Mouse (Mus musculus): ENCODE data around the gene Necab3. TPM values are rescaled to one million over a fixed set of nuclear protein-coding genes. Genes with fewer than 3 reads are reported as not detected.

Gene Necab3
- polyA plus RNA-seq, 1 experiment from 2014 or later, result 19.9 TPM

DNA sequence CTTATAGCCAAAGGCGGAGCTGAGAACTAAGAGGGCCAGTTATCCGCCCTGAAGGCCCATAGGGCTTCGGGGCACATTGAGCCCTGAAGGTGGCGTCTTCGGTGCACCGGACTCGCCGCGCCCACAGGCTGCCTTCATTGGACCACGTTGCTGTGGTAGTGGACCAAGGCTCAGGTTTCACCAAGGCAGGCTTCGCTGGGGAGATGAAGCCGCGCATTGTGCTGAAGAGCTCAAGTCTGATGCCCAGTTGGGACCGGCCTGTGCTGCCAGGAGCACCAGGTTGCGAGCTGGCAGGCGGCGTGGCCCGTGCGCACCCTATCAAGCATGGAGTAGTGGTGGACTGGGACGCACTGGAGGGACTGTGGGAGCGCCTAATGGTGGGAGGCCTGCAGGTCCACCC, 6.8 kb downstream of the Necab3 start:
- 38% methylated on average over 21 of the region's 21 CpGs for WGBS
- no peaks in the 10 kb centered on the region for H3K36me3 ChIP-seq (ENCODE audit: control insufficient read depth, insufficient read depth, low read length)
- H3K27ac ChIP-seq (ENCODE audit: low read length), result no peak overlapping the region

DNA sequence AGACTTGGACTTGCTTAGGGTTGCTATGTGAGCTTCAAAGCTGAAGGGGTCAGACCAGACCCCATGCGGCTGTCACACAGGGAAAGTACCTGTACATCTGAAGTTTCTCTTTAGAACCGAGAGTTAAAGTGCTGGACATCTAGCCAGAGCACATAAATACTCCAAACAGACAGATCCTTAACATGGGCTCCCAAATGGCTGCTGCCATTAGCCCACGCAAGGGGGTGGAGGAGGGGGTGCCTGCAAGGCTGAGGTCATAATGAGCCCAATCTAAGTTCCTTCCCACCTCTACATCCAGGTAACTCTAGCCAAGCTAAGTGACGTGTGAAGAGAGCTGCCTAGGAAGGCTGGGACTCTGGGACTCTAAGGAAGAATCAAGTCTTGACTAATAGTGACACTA, 7.2 kb downstream of the Necab3 start, which contains the start of gene Actl10:
TSS of gene Actl10 (plus strand) at position 301 of the 400 bp plus-strand sequence.
- Histone ChIP-seq H3K9me3 (replicated peaks; ENCODE audit: control insufficient read depth, low read length, poor library complexity, severe bottlenecking) (no peaks in the 10 kb centered on the region), H3K27ac (ENCODE audit: low read length) (no peak within 1 kb of the TSS), H3K9ac (ENCODE audit: low read depth, low read length) (no peak within 1 kb of the TSS), H3K4me2 (ENCODE audit: low read length) (peak within 1 kb of the TSS; percentile 29), H3K27me3 (ENCODE audit: control insufficient read depth, insufficient read depth, low read depth, low read length) (no peaks in the 10 kb centered on the region; the same call in none of the 2 replicates), H3K4me1 (ENCODE audit: control insufficient read depth, insufficient read depth, low read length) (peaks cover 10% of the 10 kb centered on the region), H3K36me3 (ENCODE audit: control insufficient read depth, insufficient read depth, low read length) (no peaks in the 10 kb centered on the region), H3K4me3 (ENCODE audit: low read depth, low read length) (no peak within 1 kb of the TSS)
- no peak for ATAC-seq
- WGBS, result 79% methylated on average over 4 of the region's 4 CpGs

More for the DNA sequence above, 6.8 kb downstream of the Necab3 start:
- H3K4me1 ChIP-seq (ENCODE audit: control insufficient read depth, insufficient read depth, low read length), result peaks cover 11% of the 10 kb centered on the region
- H3K9me3 ChIP-seq (replicated peaks; ENCODE audit: control insufficient read depth, low read length, poor library complexity, severe bottlenecking), result no peaks in the 10 kb centered on the region
- no peak overlapping the region for H3K9ac ChIP-seq (ENCODE audit: low read depth, low read length)
- ATAC-seq, result peak; percentile 2; the same call in 1 of the 2 replicates
- no peaks in the 10 kb centered on the region; the same call in none of the 2 replicates for H3K27me3 ChIP-seq (ENCODE audit: control insufficient read depth, insufficient read depth, low read depth, low read length)
- H3K4me3 ChIP-seq (ENCODE audit: low read depth, low read length), result no peak overlapping the region
- H3K4me2 ChIP-seq (ENCODE audit: low read length), result peak overlapping the region; percentile 29; the same call in 1 of the 2 replicates

DNA sequence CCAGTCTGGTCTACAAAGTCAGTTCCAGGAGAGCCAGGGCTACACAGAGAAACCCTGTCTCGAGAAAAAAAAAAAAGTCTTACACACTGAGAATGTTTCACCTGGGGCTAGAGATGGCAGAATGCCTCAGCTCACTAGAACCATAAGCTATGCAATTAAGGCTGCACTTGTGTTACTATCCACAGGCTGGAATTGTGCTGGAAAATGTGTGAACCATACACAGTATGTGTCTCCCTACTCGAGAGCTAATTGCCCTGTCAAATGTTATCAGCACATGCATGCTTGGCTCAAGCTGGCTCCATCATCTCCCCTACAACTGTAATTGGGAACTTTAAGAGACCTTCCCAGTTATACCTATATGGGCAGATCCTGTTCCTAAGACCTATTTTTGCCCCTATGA, 7.8 kb downstream of the Necab3 start:
- Histone ChIP-seq H3K9ac (ENCODE audit: low read depth, low read length) (no peak overlapping the region), H3K4me2 (ENCODE audit: low read length) (no peak overlapping the region), H3K4me3 (ENCODE audit: low read depth, low read length) (no peak overlapping the region), H3K27me3 (ENCODE audit: control insufficient read depth, insufficient read depth, low read depth, low read length) (no peaks in the 10 kb centered on the region; the same call in none of the 2 replicates), H3K9me3 (replicated peaks; ENCODE audit: control insufficient read depth, low read length, poor library complexity, severe bottlenecking) (no peaks in the 10 kb centered on the region), H3K27ac (ENCODE audit: low read length) (no peak overlapping the region), H3K4me1 (ENCODE audit: control insufficient read depth, insufficient read depth, low read length) (peaks cover 10% of the 10 kb centered on the region), H3K36me3 (ENCODE audit: control insufficient read depth, insufficient read depth, low read length) (no peaks in the 10 kb centered on the region)
- 88% methylated on average over 2 of the region's 2 CpGs for WGBS
- ATAC-seq, result no peak

DNA sequence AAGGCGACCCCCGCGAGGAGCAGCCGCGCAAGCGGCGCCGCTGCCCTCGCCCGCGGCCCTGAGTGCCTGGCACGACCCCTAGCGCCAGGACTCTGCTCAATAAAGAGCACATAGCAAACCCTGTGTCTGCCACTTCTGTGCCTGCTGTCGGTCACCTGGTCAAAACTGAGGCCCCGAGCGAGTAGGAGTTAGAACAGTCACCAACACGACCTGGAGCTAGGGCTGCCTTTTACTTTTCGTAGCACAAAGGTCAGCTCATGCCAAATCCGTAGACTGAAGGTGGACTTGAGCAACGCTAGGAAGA, 8.9 kb downstream of the Necab3 start:
- Histone ChIP-seq H3K4me1 (ENCODE audit: control insufficient read depth, insufficient read depth, low read length) (peaks cover 10% of the 10 kb centered on the region), H3K27me3 (ENCODE audit: control insufficient read depth, insufficient read depth, low read depth, low read length) (no peaks in the 10 kb centered on the region; the same call in none of the 2 replicates), H3K4me3 (ENCODE audit: low read depth, low read length) (peak overlapping the region; percentile 47), H3K9me3 (replicated peaks; ENCODE audit: control insufficient read depth, low read length, poor library complexity, severe bottlenecking) (no peaks in the 10 kb centered on the region), H3K27ac (ENCODE audit: low read length) (no peak overlapping the region), H3K4me2 (ENCODE audit: low read length) (peak overlapping the region; percentile 93), H3K9ac (ENCODE audit: low read depth, low read length) (peak overlapping the region; percentile 76), H3K36me3 (ENCODE audit: control insufficient read depth, insufficient read depth, low read length) (no peaks in the 10 kb centered on the region)
- ATAC-seq, result no peak
- WGBS, result 10% methylated on average over 20 of the region's 20 CpGs

DNA sequence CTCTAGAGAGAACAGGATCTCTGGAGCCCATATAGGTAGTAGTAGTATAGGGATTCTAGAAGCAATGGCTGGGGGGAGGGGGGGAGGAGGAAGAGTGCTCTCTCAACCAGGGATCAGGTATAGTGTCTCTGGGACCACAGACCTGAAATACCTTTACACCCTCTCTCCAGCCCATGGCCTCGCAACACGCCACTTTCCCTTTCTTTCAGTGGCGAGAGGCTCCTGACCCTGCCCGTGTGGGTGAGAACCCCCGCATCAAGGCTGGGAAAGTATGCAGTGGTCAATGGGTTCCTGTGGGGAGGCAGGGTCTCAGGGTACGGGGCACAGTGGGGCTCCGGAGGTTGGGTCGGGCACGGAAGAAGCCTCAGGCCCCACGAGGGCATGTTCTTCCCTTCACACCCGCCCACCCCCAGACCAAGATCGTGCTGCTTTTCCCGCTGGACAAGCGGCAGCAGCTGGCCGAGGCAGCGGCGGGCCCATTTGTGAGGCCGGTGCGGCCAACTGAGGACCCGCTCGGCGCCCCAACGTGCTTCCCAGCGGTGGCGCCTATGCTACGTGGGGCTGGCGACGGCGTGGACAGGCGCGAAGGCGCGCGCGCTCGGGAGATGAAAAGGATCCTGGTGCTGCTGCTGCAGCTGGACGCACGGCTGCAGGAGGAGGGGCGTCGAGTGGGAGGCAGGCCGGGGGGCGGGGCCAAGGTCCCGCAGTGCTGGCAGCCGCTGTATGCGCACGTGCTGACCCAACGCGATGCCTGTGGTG, 9.4 kb downstream of the Necab3 start:
- peak overlapping the region; percentile 93 for H3K4me2 ChIP-seq (ENCODE audit: low read length)
- peak overlapping the region; percentile 76 for H3K9ac ChIP-seq (ENCODE audit: low read depth, low read length)
- no peaks in the 10 kb centered on the region for H3K9me3 ChIP-seq (replicated peaks; ENCODE audit: control insufficient read depth, low read length, poor library complexity, severe bottlenecking)
- 2% methylated on average over 48 of the region's 48 CpGs for WGBS
- H3K4me3 ChIP-seq (ENCODE audit: low read depth, low read length), result peak overlapping the region; percentile 47
- no peaks in the 10 kb centered on the region; the same call in none of the 2 replicates for H3K27me3 ChIP-seq (ENCODE audit: control insufficient read depth, insufficient read depth, low read depth, low read length)
- peak; percentile 82 for ATAC-seq
- H3K36me3 ChIP-seq (ENCODE audit: control insufficient read depth, insufficient read depth, low read length), result no peaks in the 10 kb centered on the region
- peaks cover 10% of the 10 kb centered on the region for H3K4me1 ChIP-seq (ENCODE audit: control insufficient read depth, insufficient read depth, low read length)
- H3K27ac ChIP-seq (ENCODE audit: low read length), result no peak overlapping the region

DNA sequence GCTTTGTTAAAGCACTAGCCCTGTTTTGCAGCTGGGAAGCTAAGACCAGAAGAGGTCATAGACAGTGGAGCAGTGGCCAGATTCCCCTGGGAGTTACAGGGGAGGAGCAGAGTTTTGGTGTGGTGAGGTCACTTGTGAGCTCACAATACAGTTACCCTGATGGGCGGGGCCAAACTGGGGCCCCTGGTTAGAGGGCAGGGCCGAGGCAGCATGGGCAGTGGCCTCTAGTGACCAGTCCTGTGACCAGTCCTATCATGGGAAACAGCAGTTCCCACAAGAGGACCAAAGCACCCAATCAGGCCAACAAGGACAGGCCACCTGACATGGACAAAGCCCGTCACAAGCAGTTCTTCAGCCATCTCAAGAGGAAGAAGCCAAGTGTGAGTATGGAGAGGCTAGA, 10.0 kb downstream of the Necab3 start:
- Histone ChIP-seq H3K4me1 (ENCODE audit: control insufficient read depth, insufficient read depth, low read length) (peaks cover 10% of the 10 kb centered on the region), H3K27ac (ENCODE audit: low read length) (no peak overlapping the region), H3K4me2 (ENCODE audit: low read length) (no peak overlapping the region), H3K4me3 (ENCODE audit: low read depth, low read length) (no peak overlapping the region; the same call in 1 of the 2 replicates), H3K36me3 (ENCODE audit: control insufficient read depth, insufficient read depth, low read length) (no peaks in the 10 kb centered on the region), H3K27me3 (ENCODE audit: control insufficient read depth, insufficient read depth, low read depth, low read length) (no peaks in the 10 kb centered on the region; the same call in none of the 2 replicates), H3K9ac (ENCODE audit: low read depth, low read length) (no peak overlapping the region), H3K9me3 (replicated peaks; ENCODE audit: control insufficient read depth, low read length, poor library complexity, severe bottlenecking) (no peaks in the 10 kb centered on the region)
- 49% methylated on average over 3 of the region's 3 CpGs for WGBS
- no peak for ATAC-seq

DNA sequence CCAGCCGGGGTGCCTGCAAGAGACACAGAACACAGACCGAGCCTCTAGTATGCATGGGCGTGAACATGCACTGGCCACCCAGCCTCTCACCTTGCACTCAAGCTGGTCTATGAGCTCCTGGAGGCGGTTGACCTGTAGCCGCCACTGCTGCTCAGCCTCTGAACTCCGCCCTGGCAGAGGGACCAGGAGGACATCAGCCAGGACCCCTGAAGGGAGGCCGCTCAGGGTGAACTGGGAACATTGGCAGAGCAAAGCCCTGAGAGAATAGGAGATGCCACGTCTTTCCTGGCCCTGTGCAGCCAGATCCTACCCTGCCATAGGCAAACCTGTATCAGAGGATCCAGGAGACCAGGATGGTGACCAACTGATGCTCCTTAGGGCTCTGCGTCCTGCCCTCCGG, 12.0 kb downstream of the Necab3 start, which contains the start of gene 1700003F12Rik:
TSS of gene 1700003F12Rik (plus strand) at position 375 of the 400 bp plus-strand sequence.
- Histone ChIP-seq H3K36me3 (ENCODE audit: control insufficient read depth, insufficient read depth, low read length) (no peaks in the 10 kb centered on the region), H3K27me3 (ENCODE audit: control insufficient read depth, insufficient read depth, low read depth, low read length) (no peaks in the 10 kb centered on the region; the same call in none of the 2 replicates), H3K27ac (ENCODE audit: low read length) (no peak within 1 kb of the TSS), H3K4me3 (ENCODE audit: low read depth, low read length) (no peak within 1 kb of the TSS), H3K9me3 (replicated peaks; ENCODE audit: control insufficient read depth, low read length, poor library complexity, severe bottlenecking) (no peaks in the 10 kb centered on the region), H3K9ac (ENCODE audit: low read depth, low read length) (no peak within 1 kb of the TSS), H3K4me2 (ENCODE audit: low read length) (no peak within 1 kb of the TSS), H3K4me1 (ENCODE audit: control insufficient read depth, insufficient read depth, low read length) (peaks cover 8% of the 10 kb centered on the region)
- WGBS, result 94% methylated on average over 10 of the region's 10 CpGs
- ATAC-seq, result no peak

DNA sequence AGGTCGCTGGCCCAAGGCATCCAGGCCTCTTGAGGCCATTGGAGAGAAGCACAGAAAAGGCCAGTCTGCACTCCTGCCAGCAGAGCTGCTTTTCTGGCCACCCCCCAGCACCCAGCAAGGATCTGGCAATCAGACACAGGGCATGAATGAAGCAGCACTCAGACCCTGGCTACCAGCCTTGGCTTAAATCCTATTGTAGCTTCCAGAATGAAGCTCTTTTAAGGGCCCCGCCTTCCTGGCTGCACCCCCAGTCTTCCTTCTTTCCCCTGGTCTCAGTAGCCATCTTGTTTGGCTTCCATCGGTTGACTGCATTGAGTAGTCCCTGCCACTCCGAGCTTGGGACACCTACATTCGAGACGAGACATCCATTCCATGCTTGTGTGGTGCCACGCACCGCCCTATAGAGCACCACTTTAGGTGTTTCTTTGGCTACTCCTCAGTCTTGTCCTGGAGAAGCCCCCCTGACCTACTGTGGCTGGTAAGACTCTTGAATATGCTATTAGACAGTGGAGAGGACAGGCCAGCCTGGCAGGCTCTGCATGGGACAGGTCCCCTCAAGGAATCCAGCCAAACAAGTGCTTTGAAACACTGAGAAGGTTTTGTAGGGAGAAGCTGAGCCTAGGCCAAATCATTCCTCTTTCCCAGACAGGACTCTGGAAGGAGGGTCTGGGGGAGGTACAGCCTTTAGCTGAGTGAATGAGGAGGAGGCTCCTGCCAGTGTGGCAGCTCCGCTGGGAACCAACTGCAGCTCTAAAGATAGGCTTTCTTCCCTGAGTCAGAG, 14.9 kb downstream of the Necab3 start:
- WGBS, result 82% methylated on average over 9 of the region's 9 CpGs
- Histone ChIP-seq H3K27me3 (ENCODE audit: control insufficient read depth, insufficient read depth, low read depth, low read length) (no peaks in the 10 kb centered on the region), H3K4me3 (ENCODE audit: low read depth, low read length) (no peak overlapping the region), H3K4me2 (ENCODE audit: low read length) (no peak overlapping the region), H3K9me3 (replicated peaks; ENCODE audit: control insufficient read depth, low read length, poor library complexity, severe bottlenecking) (no peaks in the 10 kb centered on the region), H3K27ac (ENCODE audit: low read length) (peak overlapping the region; percentile 74), H3K4me1 (ENCODE audit: control insufficient read depth, insufficient read depth, low read length) (peaks cover 2% of the 10 kb centered on the region; the same call in 1 of the 2 replicates), H3K9ac (ENCODE audit: low read depth, low read length) (no peak overlapping the region), H3K36me3 (ENCODE audit: control insufficient read depth, insufficient read depth, low read length) (no peaks in the 10 kb centered on the region)
- ATAC-seq, result peak; percentile 78

Measured in midbrain, embryonic 16.5 days (tissue).